Mouse (Mus musculus) adrenal gland, adult (tissue): ENCODE data around the gene Rtf2.
A peak's percentile ranks its signal among the peaks of the same experiment; 100 is the strongest.

ENCODE experiments used
- DNase-seq, 2 experiments: peaks; one replicate each; pipeline ENCODE4 v3.0.0; 2022 to 2023; ENCODE audit warnings: low spot score in 1 of 2; ENCODE audit not compliant: inconsistent age in 2 of 2

The Rtf2 gene

GRCm38 (mm10) chr2:172439843-172440639 lies at the start of gene Rtf2:
TSS of gene Rtf2 (plus strand) at chr2:172440556.
- DNase-seq = peak; percentile 99 to 100

GRCm38 (mm10) chr2:172392041-172392521 lies 48.3 kb upstream of the Rtf2 start:
- no peak for DNase-seq

GRCm38 (mm10) chr2:172393391-172394051 lies 46.8 kb upstream of the Rtf2 start, which contains the start of gene Cass4:
TSS of gene Cass4 (plus strand) at chr2:172393794.
- no peak for DNase-seq

GRCm38 (mm10) chr2:172394052-172394392 lies 46.3 kb upstream of the Rtf2 start:
- no peak for DNase-seq

GRCm38 (mm10) chr2:172394671-172395070 lies 45.7 kb upstream of the Rtf2 start:
- no peak for DNase-seq

GRCm38 (mm10) chr2:172395961-172396360 lies 44.4 kb upstream of the Rtf2 start:
- DNase-seq = no peak

- DNase-seq = no peak
Observed at GRCm38 (mm10) chr2:172399901-172400300, 40.5 kb upstream of the Rtf2 start.

GRCm38 (mm10) chr2:172401116-172401825 lies 39.1 kb upstream of the Rtf2 start:
- DNase-seq = peak; percentile 18 to 38

- no peak for DNase-seq
Observed at GRCm38 (mm10) chr2:172404239-172404638, 36.1 kb upstream of the Rtf2 start.

GRCm38 (mm10) chr2:172405011-172405410 lies 35.3 kb upstream of the Rtf2 start:
- no peak for DNase-seq

GRCm38 (mm10) chr2:172406173-172406572 lies 34.2 kb upstream of the Rtf2 start:
- no peak for DNase-seq

GRCm38 (mm10) chr2:172407499-172407898 lies 32.9 kb upstream of the Rtf2 start:
- DNase-seq = no peak

- no peak for DNase-seq
Observed at GRCm38 (mm10) chr2:172410686-172411085, 29.7 kb upstream of the Rtf2 start.

GRCm38 (mm10) chr2:172411091-172411490 lies 29.3 kb upstream of the Rtf2 start:
- no peak for DNase-seq

GRCm38 (mm10) chr2:172412454-172412853 lies 27.9 kb upstream of the Rtf2 start:
- no peak for DNase-seq

- no peak for DNase-seq
Observed at GRCm38 (mm10) chr2:172413273-172413672, 27.1 kb upstream of the Rtf2 start.

GRCm38 (mm10) chr2:172413894-172414293 lies 26.5 kb upstream of the Rtf2 start:
- DNase-seq = no peak

GRCm38 (mm10) chr2:172416218-172416617 lies 24.1 kb upstream of the Rtf2 start:
- DNase-seq = no peak

- DNase-seq = no peak
Observed at GRCm38 (mm10) chr2:172416876-172417275, 23.5 kb upstream of the Rtf2 start.

- DNase-seq = no peak
Observed at GRCm38 (mm10) chr2:172418208-172418607, 22.1 kb upstream of the Rtf2 start.

GRCm38 (mm10) chr2:172430609-172431008 lies 9.7 kb upstream of the Rtf2 start:
- peak in 1 of 2 experiments; percentile 52 for DNase-seq

GRCm38 (mm10) chr2:172433746-172434145 lies 6.6 kb upstream of the Rtf2 start:
- DNase-seq = no peak
